Mouse (Mus musculus) spleen, adult 2 months (tissue): ENCODE data around the gene Dnah2.

ENCODE experiments used
- CTCF ChIP-seq: fragments of 200-500 bp; IDR thresholded peaks from 2 replicates; pipeline ENCODE4 v1.5.1; 2011; ENCODE audit warnings: mild to moderate bottlenecking, inconsistent platforms; ENCODE audit not compliant: insufficient read depth, insufficient read length, insufficient replicate concordance; ENCODE audit errors: extremely low read depth
- POLR2A ChIP-seq: fragments of 200-500 bp; IDR thresholded peaks from 2 replicates; pipeline ENCODE4 v1.6.1; 2011; ENCODE audit warnings: low read depth, low read length, inconsistent platforms

- TF ChIP-seq CTCF, result no peak
- no peak for TF ChIP-seq POLR2A
Measured at GRCm38 (mm10) chr11:69477645-69478044, 71.3 kb downstream of the Dnah2 start.
